Mouse (Mus musculus): ENCODE measurements at regions not wholly inside any gene's neighbourhood (a gene's known extent, or its start where the extent isn't known, plus 50 kb on each side); places are given as distances from the start of the nearest gene placed in this dataset.

GRCm38 (mm10) chr14:68022925-68023324 is 1271.2 kb downstream of the Synb start:
- DNase-seq (ENCODE audit: low read depth, low spot score): no peak

GRCm38 (mm10) chr14:68021240-68021639 is 1272.9 kb downstream of the Synb start:
- DNase-seq (ENCODE audit: low read depth, low spot score): no peak

- DNase-seq (ENCODE audit: low read depth, low spot score): no peak
These were observed 1273.3 kb downstream of the Synb start for GRCm38 (mm10) chr14:68020769-68021168.

GRCm38 (mm10) chr14:68018686-68019085 is 1275.4 kb downstream of the Synb start:
- no peak for DNase-seq (ENCODE audit: low read depth, low spot score)

GRCm38 (mm10) chr14:67996790-67997417 is 1297.2 kb downstream of the Synb start:
- DNase-seq (ENCODE audit: low read depth, low spot score): no peak

GRCm38 (mm10) chr14:67993611-67994051 is 1300.5 kb downstream of the Synb start:
- no peak for DNase-seq (ENCODE audit: low read depth, low spot score)

GRCm38 (mm10) chr14:67993142-67993541 is 1301.0 kb downstream of the Synb start:
- peak; percentile 77 for DNase-seq (ENCODE audit: low read depth, low spot score)

- DNase-seq (ENCODE audit: low read depth, low spot score): no peak
These were observed 1302.0 kb downstream of the Synb start for GRCm38 (mm10) chr14:67992088-67992487.

- no peak for DNase-seq (ENCODE audit: low read depth, low spot score)
These were observed 1303.8 kb downstream of the Synb start for GRCm38 (mm10) chr14:67990271-67990670.
